Mouse (Mus musculus): ENCODE results near the gene Hist1h1b. TPM values are rescaled to one million over a fixed set of nuclear protein-coding genes. Genes with fewer than 3 reads are reported as not detected.
"Not testable (repeated sequence)": the region's sequence is repeated elsewhere in the genome, so short reads cannot be mapped to it uniquely, and the experiment has no call there.

Gene Hist1h1b
- total and polyA plus RNA-seq, 2 experiments = 3.5 TPM; not detected in 1

- H3K27me3 ChIP-seq (ENCODE audit: control insufficient read depth, insufficient read depth, low read length) = no peaks in the 10 kb centered on the region
- H3K79me2 ChIP-seq (ENCODE audit: control insufficient read depth, insufficient read depth, low read length) = no peaks in the 10 kb centered on the region
- 54% methylated on average over 1 of the region's 1 CpGs for WGBS
- DNase-seq (ENCODE audit: extremely low read depth, low read depth, low spot score) = no peak
- H3K27ac ChIP-seq (replicated peaks; ENCODE audit: insufficient read depth, low read depth, low read length) = no peak overlapping the region
- H3K4me1 ChIP-seq (ENCODE audit: control insufficient read depth, insufficient read depth, low read length) = peaks cover 7% of the 10 kb centered on the region
- no peak overlapping the region for H3K4me3 ChIP-seq (ENCODE audit: insufficient read depth, low read depth, low read length)
- TF ChIP-seq POLR2A (IDR thresholded peaks at IDR 0.05; ENCODE audit: extremely low read depth, insufficient read depth, low read length) (no peak), CTCF (IDR thresholded peaks at IDR 0.05; ENCODE audit: low read depth, low read length) (no peak)
- H3K36me3 ChIP-seq (ENCODE audit: control insufficient read depth, insufficient read depth, low read length) = no peaks in the 10 kb centered on the region
- no peak overlapping the region for H3K9ac ChIP-seq (ENCODE audit: low read depth, low read length)
These were observed 1.2 kb upstream of the Hist1h1b start for GRCm38 (mm10) chr13:21781639-21782038.

GRCm38 (mm10) chr13:21781021-21781555 lies 663 bp upstream of the Hist1h1b start:
- no peak overlapping the region for H3K27ac ChIP-seq (replicated peaks; ENCODE audit: insufficient read depth, low read depth, low read length)
- TF ChIP-seq POLR2A (IDR thresholded peaks at IDR 0.05; ENCODE audit: extremely low read depth, insufficient read depth, low read length) (no peak), CTCF (IDR thresholded peaks at IDR 0.05; ENCODE audit: low read depth, low read length) (no peak)
- no peaks in the 10 kb centered on the region for H3K36me3 ChIP-seq (ENCODE audit: control insufficient read depth, insufficient read depth, low read length)
- H3K79me2 ChIP-seq (ENCODE audit: control insufficient read depth, insufficient read depth, low read length) = no peaks in the 10 kb centered on the region
- no peak overlapping the region for H3K9ac ChIP-seq (ENCODE audit: low read depth, low read length)
- no peak for DNase-seq (ENCODE audit: extremely low read depth, low read depth, low spot score)
- H3K27me3 ChIP-seq (ENCODE audit: control insufficient read depth, insufficient read depth, low read length) = no peaks in the 10 kb centered on the region
- H3K4me3 ChIP-seq (ENCODE audit: insufficient read depth, low read depth, low read length) = no peak overlapping the region
- H3K4me1 ChIP-seq (ENCODE audit: control insufficient read depth, insufficient read depth, low read length) = peaks cover 7% of the 10 kb centered on the region
- WGBS = 54% methylated on average over 6 of the region's 6 CpGs

GRCm38 (mm10) chr13:21778814-21779766 lies 1.3 kb downstream of the Hist1h1b start:
- Histone ChIP-seq H3K27me3 (ENCODE audit: control insufficient read depth, insufficient read depth, low read length) (no peaks in the 10 kb centered on the region), H3K4me1 (ENCODE audit: control insufficient read depth, insufficient read depth, low read length) (peaks cover 7% of the 10 kb centered on the region)

GRCm38 (mm10) chr13:21755707-21756106 lies 24.7 kb downstream of the Hist1h1b start:
- WGBS = 87% methylated on average over 1 of the region's 1 CpGs
- H3K79me2 ChIP-seq (ENCODE audit: control insufficient read depth, insufficient read depth, low read length) = no peaks in the 10 kb centered on the region
- H3K27me3 ChIP-seq (ENCODE audit: control insufficient read depth, insufficient read depth, low read length) = no peaks in the 10 kb centered on the region
- no peak overlapping the region for H3K9ac ChIP-seq (ENCODE audit: low read depth, low read length)
- H3K4me1 ChIP-seq (ENCODE audit: control insufficient read depth, insufficient read depth, low read length) = peaks cover 5% of the 10 kb centered on the region
- no peak for DNase-seq (ENCODE audit: extremely low read depth, low read depth, low spot score)
- H3K27ac ChIP-seq (replicated peaks; ENCODE audit: insufficient read depth, low read depth, low read length) = no peak overlapping the region
- no peak overlapping the region for H3K4me3 ChIP-seq (ENCODE audit: insufficient read depth, low read depth, low read length)
- no peak for TF ChIP-seq CTCF (IDR thresholded peaks at IDR 0.05; ENCODE audit: low read depth, low read length)
- no peak for TF ChIP-seq POLR2A (IDR thresholded peaks at IDR 0.05; ENCODE audit: extremely low read depth, insufficient read depth, low read length)
- H3K36me3 ChIP-seq (ENCODE audit: control insufficient read depth, insufficient read depth, low read length) = no peaks in the 10 kb centered on the region

More at GRCm38 (mm10) chr13:21778814-21779766, 1.3 kb downstream of the Hist1h1b start:
- Histone ChIP-seq H3K4me3 (ENCODE audit: insufficient read depth, low read depth, low read length) (peak overlapping the region; percentile 57), H3K79me2 (ENCODE audit: control insufficient read depth, insufficient read depth, low read length) (no peaks in the 10 kb centered on the region), H3K9ac (ENCODE audit: low read depth, low read length) (peak overlapping the region; percentile 69), H3K36me3 (ENCODE audit: control insufficient read depth, insufficient read depth, low read length) (no peaks in the 10 kb centered on the region), H3K27ac (replicated peaks; ENCODE audit: insufficient read depth, low read depth, low read length) (peak overlapping the region; percentile 8; the same call in 1 of the 2 replicates)
- 3% methylated on average over 33 of the region's 33 CpGs for WGBS
- DNase-seq (ENCODE audit: extremely low read depth, low read depth, low spot score) = peak; percentile 68
- no peak for TF ChIP-seq CTCF (IDR thresholded peaks at IDR 0.05; ENCODE audit: low read depth, low read length)
- no peak for TF ChIP-seq POLR2A (IDR thresholded peaks at IDR 0.05; ENCODE audit: extremely low read depth, insufficient read depth, low read length)

- not testable (repeated sequence) for H3K27ac ChIP-seq (replicated peaks; ENCODE audit: insufficient read depth, low read depth, low read length); H3K27me3 ChIP-seq (ENCODE audit: control insufficient read depth, insufficient read depth, low read length); DNase-seq (ENCODE audit: extremely low read depth, low read depth, low spot score); H3K36me3 ChIP-seq (ENCODE audit: control insufficient read depth, insufficient read depth, low read length); H3K4me1 ChIP-seq (ENCODE audit: control insufficient read depth, insufficient read depth, low read length); H3K79me2 ChIP-seq (ENCODE audit: control insufficient read depth, insufficient read depth, low read length); H3K9ac ChIP-seq (ENCODE audit: low read depth, low read length)
- under 1% methylated on average over 16 of the region's 26 CpGs for WGBS
- H3K4me3 ChIP-seq (ENCODE audit: insufficient read depth, low read depth, low read length) = peak overlapping the region; percentile 40; the same call in 1 of the 2 replicates
These were observed 26.0 kb downstream of the Hist1h1b start for GRCm38 (mm10) chr13:21754294-21755001.

Data from liver, adult 2 months (tissue).